Mouse (Mus musculus) ES-Bruce4 (cell line): ENCODE measurements around the gene Dram1.

Experiments used
- CTCF ChIP-seq: IDR thresholded peaks from one replicate; pipeline ENCODE4 v1.8.1; 2011; ENCODE audit warnings: low read depth, low read length
- POLR2A ChIP-seq: IDR thresholded peaks from one replicate; pipeline ENCODE4 v1.8.1; 2011; ENCODE audit warnings: low read length; ENCODE audit not compliant: insufficient read depth

- TF ChIP-seq POLR2A: no peak
- TF ChIP-seq CTCF: no peak
Measured at GRCm38 (mm10) chr10:88364221-88364620, 14.7 kb downstream of the Dram1 start.
